Mouse (Mus musculus) liver, embryonic 18 days (tissue): ENCODE results near the gene Fgf10. TPM values are rescaled to one million over a fixed set of nuclear protein-coding genes. Genes with fewer than 3 reads are reported as not detected.

Source experiments
- polyA plus RNA-seq: library from polyadenylated mRNA; depleted of rRNA; stranded (reverse); fragments of >200 nt; gene quantifications from 2 replicates; pipeline ENCODE4 v1.2.3, GENCODE M21; 2012; rRNA removed

The Fgf10 gene
- polyA plus RNA-seq: 0.02 TPM in 2 replicates

GRCm38 (mm10) chr13:118669491-118669890 is at the start of gene Fgf10:
Gene Fgf10, plus strand, starts transcription at chr13:118669791.

